Mouse (Mus musculus) R1 (cell line): Measurements from ENCODE around the gene Setd6.

Experiments
- DNase-seq: peaks from one replicate; pipeline ENCODE4 v3.0.0-alpha.2; 2018; ENCODE audit warnings: low read depth, low spot score

Setd6 gene

DNA sequence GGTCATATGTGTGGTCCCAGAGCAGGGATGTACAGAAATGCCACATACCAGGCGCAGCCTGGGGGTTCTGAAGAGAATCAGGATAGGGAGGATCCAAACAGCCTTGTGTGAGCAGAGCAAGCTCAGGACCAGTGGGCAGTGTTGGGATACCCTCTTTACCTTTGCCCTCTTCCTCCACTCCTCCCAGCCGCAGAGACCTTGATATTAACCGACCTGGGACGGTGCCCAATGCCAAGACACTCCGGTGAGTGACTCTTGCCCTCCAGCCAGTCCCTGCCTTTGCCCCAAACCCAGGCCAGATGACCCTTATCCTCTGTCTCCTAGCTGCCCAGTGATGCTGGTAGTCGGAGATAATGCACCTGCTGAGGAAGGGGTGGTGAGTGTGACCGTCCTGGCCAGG lies 6.1 kb upstream of the Setd6 start:
- no peak for DNase-seq

DNA sequence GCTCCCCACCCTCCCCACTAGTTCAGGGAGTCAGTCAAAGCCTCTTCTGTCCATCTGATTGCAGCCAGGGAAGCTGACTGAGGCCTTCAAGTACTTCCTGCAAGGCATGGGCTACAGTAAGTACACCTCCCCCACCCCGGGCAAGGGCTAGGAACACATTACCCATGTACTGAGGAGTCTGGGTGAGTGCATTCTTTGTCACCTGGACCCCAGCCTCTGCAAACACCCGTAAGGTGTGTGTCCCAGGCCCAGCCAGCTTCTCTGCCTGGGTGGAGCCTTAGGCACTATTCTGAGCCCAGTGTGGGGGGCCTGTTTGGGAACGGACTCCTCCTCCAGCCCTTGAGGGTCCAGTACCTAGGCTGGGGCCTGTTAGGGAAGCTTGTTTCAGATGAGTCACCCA lies 4.7 kb upstream of the Setd6 start:
- no peak for DNase-seq

DNA sequence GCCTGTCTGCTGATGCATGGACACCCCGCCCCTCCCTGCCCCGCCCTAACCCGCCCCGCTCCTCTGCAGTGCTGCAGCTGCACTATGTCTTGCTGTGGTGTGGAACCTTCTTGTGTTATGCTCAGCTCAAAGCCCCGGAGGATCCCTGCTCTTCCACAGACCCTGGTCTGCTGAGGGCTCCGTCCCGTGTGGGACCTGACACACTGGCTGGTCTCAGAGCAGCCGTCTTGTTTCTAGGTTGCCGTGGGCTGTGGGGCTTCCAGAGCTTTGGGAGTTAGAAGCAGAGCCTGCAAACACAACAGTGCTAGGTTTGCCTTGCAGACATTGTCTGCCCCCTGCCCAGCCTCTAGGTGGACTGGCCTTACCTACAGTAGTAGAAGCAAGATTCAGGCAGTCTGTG lies 3.3 kb upstream of the Setd6 start:
- no peak for DNase-seq

DNA sequence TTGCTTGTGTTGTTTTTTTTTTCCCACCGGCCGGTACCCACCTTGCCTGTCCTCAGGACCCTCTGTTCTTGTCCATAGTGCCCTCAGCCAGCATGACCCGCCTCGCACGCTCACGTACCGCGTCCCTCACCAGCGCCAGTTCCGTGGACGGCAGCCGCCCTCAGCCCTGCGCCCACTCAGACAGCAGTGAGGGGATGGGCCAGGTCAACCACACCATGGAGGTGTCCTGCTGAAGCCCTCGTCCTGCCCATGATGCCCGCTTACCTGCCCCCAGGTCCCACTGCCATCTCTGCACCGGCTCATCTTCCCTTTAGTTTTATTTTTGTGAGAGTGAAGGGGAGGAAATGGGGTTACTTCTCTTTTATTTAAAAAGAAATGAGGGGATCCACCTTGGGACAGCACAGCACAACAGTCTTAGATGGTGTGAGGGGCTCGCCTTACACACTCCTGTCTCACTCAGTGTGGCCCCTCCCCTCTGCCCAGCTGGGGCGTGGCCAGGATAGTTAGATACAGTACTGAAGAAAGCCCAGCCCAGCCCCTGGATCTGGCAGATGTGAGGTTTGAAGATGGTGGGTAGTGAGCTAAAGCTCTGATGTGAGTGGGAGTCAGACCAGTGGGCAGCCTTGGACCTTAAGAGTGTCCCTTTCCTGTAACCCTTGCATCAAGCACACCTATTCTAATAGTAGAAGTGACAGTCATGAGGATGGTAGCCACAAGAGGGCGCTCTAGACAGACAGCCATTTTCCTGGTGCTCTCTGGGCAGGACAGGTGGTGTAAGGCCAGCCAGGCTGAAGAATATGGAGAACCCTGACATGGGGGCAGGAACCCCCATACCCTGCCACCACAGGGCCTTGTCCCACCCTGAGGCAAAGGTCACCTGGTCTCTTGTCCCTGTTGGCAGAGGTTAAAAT lies 2.3 kb upstream of the Setd6 start:
- peak; percentile 87 for DNase-seq

DNA sequence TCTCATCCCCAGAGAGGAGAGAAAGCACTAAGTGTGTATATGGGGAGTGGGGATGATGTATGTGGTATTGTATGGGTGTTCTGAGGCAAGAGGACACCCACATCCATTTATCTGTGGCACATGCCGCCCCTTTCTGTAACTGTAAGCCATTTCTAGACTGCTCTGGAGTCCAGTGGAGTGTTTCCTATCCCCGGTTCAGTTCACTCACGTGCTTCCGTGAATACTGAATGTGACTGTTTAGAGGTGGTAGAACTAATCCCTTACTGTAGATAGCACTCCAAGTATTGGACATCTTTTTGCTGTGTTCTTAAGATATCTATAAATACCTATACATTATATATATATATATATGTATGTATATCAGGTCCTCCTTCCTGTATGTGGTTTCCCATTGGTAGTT lies 1.3 kb upstream of the Setd6 start:
- no peak for DNase-seq

DNA sequence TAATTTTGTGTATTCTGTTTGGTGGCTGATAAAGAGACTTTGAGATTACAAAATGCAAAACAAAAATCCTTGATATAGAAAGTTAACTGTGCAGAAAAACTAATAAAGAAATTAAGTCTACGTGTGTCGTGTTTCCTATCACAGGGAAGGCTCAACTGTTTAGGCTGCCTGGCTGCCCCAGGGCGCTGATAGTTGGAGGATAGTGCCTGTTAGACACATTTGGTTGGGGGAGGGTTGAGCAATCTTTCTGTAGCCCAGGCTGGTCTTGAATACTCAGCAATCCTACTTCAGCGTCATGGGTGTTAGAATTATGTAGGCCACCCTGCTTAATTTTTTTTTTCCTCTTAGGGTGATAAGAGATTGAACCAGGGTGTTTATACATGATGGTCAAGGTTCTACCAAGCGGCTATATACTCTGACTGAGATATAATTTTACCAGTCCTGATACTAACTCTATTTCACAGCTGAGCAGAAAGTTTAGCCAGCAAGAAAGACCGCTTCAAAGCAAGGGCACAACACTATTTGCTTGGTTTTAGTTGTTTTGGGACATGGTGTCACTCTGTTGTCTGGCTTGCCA lies 756 bp upstream of the Setd6 start:
- no peak for DNase-seq

DNA sequence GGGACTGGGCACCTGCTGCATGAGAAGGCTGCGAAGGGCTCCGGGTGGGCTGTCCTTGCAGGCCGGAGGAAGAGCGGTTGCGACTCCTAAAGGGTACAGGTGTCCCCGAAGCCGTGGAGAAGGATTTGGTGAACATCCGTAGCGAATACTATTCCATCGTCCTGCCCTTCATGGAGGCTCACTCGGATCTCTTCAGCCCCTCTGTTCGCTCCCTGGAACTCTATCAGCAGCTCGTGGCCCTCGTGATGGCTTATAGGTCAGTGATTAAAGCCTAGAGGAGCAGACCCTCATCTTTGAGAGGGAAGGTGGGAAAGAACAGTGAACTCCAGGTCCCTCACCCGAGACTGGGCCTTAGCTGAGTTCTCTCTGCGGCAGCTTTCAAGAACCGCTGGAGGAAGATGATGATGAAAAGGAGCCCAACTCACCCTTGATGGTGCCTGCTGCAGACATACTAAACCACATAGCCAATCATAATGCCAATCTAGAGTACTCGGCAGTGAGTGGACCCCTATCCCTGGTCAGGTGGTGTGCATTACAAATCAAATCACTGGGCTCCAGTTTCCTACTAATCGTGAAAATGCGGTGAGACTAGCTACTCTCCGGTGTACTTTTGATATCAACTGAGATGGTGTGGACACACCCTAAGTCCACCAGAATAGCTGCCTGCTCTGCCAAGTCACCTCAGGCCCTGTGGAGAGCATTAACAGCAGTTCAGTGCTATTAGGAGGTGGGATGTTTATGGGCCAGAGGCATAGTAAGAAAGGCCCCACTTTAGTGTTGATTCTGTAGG lies 1.1 kb downstream of the Setd6 start:
- peak; percentile 34 for DNase-seq

DNA sequence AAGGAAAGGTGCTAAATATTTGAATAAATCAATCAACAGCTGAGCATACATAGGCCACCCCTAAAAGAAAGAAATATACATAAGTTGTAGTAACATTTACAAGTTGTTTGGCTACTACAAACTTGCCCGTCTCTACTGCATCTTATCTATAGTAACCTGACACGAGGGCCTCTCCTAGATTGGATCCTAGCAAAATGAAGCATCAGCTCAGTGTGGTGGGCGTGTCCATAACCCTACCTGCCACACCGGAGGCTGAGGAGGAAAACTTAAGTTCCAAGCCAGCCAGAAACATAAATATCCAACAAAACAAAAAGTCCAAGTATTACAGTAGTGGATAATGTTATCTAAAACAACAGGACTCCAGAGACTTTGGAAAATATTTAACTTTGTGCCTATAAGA lies 11.9 kb downstream of the Setd6 start:
- DNase-seq, result no peak

DNA sequence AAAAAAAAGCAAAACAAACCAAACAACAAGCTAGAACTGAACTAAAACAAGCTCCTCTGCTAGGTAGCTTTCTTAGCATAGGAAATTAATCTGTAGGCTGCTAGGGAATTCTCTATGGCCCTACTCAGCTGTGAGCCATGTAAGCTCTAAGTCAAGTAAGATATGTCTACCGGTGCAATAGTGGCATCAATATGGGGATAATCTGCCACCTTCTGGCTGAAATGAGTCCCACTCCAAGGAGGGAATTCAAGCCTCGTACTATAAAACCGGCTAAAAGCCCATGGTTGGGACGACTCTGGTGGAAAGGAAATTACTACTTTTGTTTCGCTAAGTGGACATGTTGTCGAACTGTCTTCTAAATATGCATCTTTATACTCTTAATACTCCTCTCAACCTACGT lies 22.9 kb downstream of the Setd6 start:
- DNase-seq, result peak; percentile 50

DNA sequence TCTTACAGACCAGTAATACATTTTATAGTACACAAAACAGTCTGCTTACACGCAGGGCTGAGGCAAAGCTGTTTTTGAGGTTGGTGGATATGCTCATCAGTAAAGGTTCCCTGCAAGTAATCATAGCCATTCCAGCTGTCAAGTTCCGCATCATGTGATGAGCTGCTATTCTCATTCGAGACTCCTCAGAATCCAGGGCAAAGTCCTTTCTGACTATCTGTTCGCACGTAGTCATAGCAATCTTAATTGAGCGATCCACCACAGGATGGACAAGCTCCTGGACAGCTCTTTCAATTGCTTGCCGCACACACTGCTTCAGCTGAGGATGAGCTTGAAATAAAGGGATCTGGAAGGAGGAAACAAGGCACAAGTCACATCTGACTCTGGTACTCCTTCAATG lies 26.1 kb downstream of the Setd6 start:
- no peak for DNase-seq

DNA sequence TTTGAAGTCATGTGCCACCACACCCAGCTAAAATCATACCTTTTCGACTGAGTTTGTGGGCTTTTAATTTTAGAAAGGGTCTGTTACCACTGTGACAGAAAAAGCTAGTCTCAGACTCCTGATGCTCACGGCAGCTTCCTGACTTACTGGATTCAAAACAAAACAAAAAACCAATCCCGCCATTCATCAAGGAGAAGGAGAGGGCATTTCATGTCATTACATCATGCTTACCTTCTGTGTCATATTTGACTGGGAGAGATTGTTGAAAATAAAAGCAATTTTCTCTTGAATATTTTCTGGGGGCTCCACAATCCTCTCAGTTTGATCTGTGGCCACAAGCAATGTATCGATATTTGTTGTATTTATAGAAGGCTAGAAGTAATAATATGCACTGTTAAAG lies 32.3 kb downstream of the Setd6 start:
- DNase-seq, result no peak

DNA sequence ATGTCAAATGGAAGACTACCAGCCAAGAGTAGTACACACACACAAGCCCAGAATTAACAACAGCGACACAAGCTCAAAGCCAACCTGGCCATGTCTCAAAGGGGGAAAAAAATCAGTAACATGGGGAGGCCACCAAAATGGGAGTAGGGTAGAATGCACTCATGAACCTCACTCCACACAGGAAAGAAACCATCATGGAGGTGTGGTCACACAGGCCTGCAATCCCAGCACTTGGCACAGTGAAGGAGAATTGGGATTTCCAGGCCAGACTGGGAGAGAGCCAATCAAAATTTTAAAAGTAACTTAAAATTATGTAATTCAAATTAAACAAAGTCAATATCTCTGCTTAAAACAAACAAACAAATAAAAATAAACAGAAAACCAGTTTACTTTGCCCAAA lies 36.2 kb downstream of the Setd6 start:
- no peak for DNase-seq

DNA sequence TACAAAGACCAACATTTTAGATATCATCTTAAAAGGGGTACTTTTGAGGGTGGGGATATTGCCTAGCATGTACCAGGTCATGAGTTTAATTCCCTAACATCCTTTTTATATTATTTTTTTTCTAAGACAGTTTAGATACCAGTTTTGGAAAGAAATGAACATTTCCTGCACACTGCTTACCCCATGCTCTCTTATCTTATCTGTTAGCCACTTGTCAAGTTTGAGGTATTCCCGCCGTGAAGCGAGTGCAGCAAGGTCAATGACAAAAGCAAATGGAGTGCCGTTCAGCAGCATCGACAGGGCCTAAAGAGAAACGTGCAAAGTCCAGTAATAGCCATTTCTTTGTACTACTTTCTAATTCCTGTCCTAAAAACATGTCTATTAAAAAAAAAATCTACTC lies 44.6 kb downstream of the Setd6 start:
- DNase-seq, result no peak

DNA sequence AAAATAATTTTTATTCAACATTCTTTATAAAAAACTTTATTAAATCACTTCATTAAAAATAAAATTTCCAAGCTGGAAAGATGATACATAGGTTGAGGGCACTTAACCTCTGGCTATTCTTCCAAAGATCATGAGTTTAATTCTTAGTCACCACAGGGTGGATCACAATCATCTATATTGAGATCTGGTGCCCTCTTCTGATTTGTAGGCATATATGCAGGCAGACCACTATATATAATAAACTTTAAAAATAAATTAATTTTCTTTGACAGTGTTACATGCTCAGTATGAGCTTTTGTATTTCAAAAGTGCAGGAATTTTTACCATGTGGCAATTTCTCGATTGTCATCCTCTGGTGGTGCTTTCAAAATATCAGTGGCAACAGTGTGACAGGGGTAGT lies 48.5 kb downstream of the Setd6 start:
- DNase-seq, result no peak
